Mouse (Mus musculus): ENCODE results near the gene Mtfmt.

- TF ChIP-seq CTCF (IDR thresholded peaks at IDR 0.05; ENCODE audit: insufficient read depth, low read depth, low read length) (no peak), POLR2A (IDR thresholded peaks at IDR 0.05; ENCODE audit: insufficient read depth, low read depth, low read length) (no peak)
These were observed 56.8 kb downstream of the Mtfmt start for GRCm38 (mm10) chr9:65492351-65492750.

Data from olfactory bulb, adult 2 months (tissue).